Mouse (Mus musculus) liver, adult 2 months (tissue): ENCODE measurements around the gene Cyp4f40. TPM values are rescaled to one million over a fixed set of nuclear protein-coding genes. Genes with fewer than 3 reads are reported as not detected.

Experiments
- DNase-seq: peaks from one replicate; pipeline ENCODE4 v3.0.0-alpha.2; 2011; ENCODE audit warnings: low read depth, low spot score; ENCODE audit errors: extremely low read depth
- H3K27ac ChIP-seq: fragments of 200-500 bp; replicated peaks from 2 replicates; pipeline ENCODE4 v1.5.1; 2012; ENCODE audit warnings: low read depth, mild to moderate bottlenecking, control low read depth, inconsistent platforms, low read length; ENCODE audit not compliant: insufficient read depth
- H3K27me3 ChIP-seq: fragments of 200-500 bp; 2 replicates; pipeline ENCODE4 v1.6.1; 2012; ENCODE audit warnings: mild to moderate bottlenecking, moderate library complexity, low read length, inconsistent platforms; ENCODE audit not compliant: control insufficient read depth, insufficient read depth
- H3K36me3 ChIP-seq: fragments of 200-500 bp; 2 replicates; pipeline ENCODE4 v1.6.1; 2012; ENCODE audit warnings: low read length, inconsistent platforms; ENCODE audit not compliant: control insufficient read depth, insufficient read depth
- H3K4me1 ChIP-seq: fragments of 200-500 bp; 2 replicates; pipeline ENCODE4 v1.6.1; 2011; ENCODE audit warnings: low read length; ENCODE audit not compliant: control insufficient read depth, insufficient read depth
- H3K4me3 ChIP-seq: fragments of 200-500 bp; 2 replicates; pipeline ENCODE4 v1.5.1; 2011; ENCODE audit warnings: low read depth, mild to moderate bottlenecking, control low read depth, low read length, moderate library complexity; ENCODE audit not compliant: insufficient read depth
- H3K79me2 ChIP-seq: fragments of 200-500 bp; 2 replicates; pipeline ENCODE4 v1.6.1; 2012; ENCODE audit warnings: inconsistent platforms, mild to moderate bottlenecking, low read length, moderate library complexity; ENCODE audit not compliant: control insufficient read depth, insufficient read depth
- H3K9ac ChIP-seq: fragments of 200-500 bp; 2 replicates; pipeline ENCODE4 v1.6.1; 2012; ENCODE audit warnings: low read depth, mild to moderate bottlenecking, control low read depth, inconsistent platforms, low read length
- CTCF ChIP-seq: fragments of 200-500 bp; IDR thresholded peaks from 2 replicates; pipeline ENCODE4 v1.5.1; 2011; ENCODE audit warnings: low read depth, low read length, control low read depth
- POLR2A ChIP-seq: fragments of 200-500 bp; IDR thresholded peaks from 2 replicates; pipeline ENCODE4 v1.6.1; 2011; ENCODE audit warnings: low read length, control low read depth; ENCODE audit not compliant: insufficient read depth; ENCODE audit errors: extremely low read depth
- WGBS: fragments of 180-500 bp; shearing (Covaris S2); methylation state at CpG from one replicate; pipeline ENCODE4 v1.1.7; 2018; 5-methylcytosine and 5-hydroxymethylcytosine counted together
- polyA plus RNA-seq: library from polyadenylated mRNA; depleted of rRNA; stranded (reverse); fragments of >200 nt; gene quantifications from 2 replicates; pipeline ENCODE4 v1.2.3, GENCODE M21; 2012
- total RNA-seq: library from RNA; depleted of rRNA; stranded (reverse); fragments of >200 nt; gene quantifications from 2 replicates; pipeline ENCODE4 v1.2.3, GENCODE M21; 2014

Gene Cyp4f40
- total and polyA plus RNA-seq, 2 experiments, result not detected

- Histone ChIP-seq H3K79me2 (no peaks in the 10 kb centered on the region), H3K27me3 (no peaks in the 10 kb centered on the region), H3K27ac (no peak overlapping the region), H3K4me1 (no peaks in the 10 kb centered on the region), H3K4me3 (no peak overlapping the region), H3K36me3 (no peaks in the 10 kb centered on the region), H3K9ac (no peak overlapping the region)
- WGBS, result 93% methylated on average over 4 of the region's 4 CpGs
- no peak for DNase-seq
- TF ChIP-seq CTCF (no peak), POLR2A (no peak)
These were observed 4.8 kb upstream of the Cyp4f40 start for GRCm38 (mm10) chr17:32653860-32654259.

DNA sequence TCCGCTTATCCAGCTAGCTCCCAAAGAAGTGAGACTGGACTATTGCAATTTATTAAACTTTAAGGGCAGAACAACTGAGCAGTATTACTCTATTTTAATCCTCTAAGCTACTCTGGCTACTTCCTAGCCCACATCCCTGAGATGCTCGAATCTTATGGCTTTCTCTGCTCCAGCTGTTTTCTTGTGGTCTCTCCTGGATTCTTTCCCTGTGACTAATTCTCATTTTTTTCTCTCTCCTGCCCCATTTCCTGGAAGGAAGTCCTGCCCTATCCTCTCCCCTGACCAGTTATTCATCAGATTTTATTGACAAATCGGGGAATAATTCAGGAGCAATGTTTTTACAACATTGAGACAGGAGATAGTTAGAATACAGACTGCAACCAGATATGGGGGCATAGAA lies 1.7 kb upstream of the Cyp4f40 start:
- Histone ChIP-seq H3K79me2 (no peaks in the 10 kb centered on the region), H3K36me3 (no peaks in the 10 kb centered on the region), H3K4me1 (no peaks in the 10 kb centered on the region), H3K4me3 (no peak overlapping the region), H3K9ac (no peak overlapping the region), H3K27me3 (no peaks in the 10 kb centered on the region), H3K27ac (no peak overlapping the region)
- no peak for TF ChIP-seq POLR2A
- no peak for TF ChIP-seq CTCF
- 74% methylated on average over 3 of the region's 3 CpGs for WGBS
- DNase-seq, result no peak

DNA sequence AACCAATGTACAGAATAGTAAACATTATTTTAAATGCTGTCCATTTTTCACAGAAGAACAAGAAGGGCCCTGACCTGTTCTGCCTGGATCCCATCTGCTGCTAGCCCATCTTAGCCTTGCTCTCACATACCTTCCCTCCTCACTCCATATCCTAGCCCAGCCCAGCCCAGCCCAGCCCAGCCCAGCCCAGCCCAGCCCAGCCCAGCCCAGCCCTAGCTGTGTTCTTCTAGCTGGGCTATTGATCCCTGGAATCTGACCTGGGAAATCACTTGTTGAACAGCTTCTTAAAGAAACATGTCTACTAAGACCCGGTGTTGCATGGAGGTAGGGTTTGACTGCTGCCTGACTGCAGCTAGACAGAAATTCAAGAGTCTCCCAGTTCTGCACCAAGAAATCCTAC lies 454 bp upstream of the Cyp4f40 start:
- TF ChIP-seq POLR2A (no peak), CTCF (no peak)
- no peaks in the 10 kb centered on the region for H3K4me1 ChIP-seq
- no peak overlapping the region for H3K9ac ChIP-seq
- WGBS, result 79% methylated on average over 1 of the region's 1 CpGs
- no peak for DNase-seq
- no peak overlapping the region for H3K4me3 ChIP-seq
- H3K27me3 ChIP-seq, result no peaks in the 10 kb centered on the region
- no peak overlapping the region for H3K27ac ChIP-seq
- no peaks in the 10 kb centered on the region for H3K36me3 ChIP-seq
- no peaks in the 10 kb centered on the region for H3K79me2 ChIP-seq

GRCm38 (mm10) chr17:32673976-32674375 lies 15.3 kb downstream of the Cyp4f40 start:
- no peak overlapping the region for H3K4me3 ChIP-seq
- H3K79me2 ChIP-seq, result no peaks in the 10 kb centered on the region
- H3K36me3 ChIP-seq, result no peaks in the 10 kb centered on the region
- no peak overlapping the region for H3K9ac ChIP-seq
- TF ChIP-seq POLR2A (no peak), CTCF (no peak)
- DNase-seq, result no peak
- H3K27me3 ChIP-seq, result no peaks in the 10 kb centered on the region
- no peaks in the 10 kb centered on the region for H3K4me1 ChIP-seq
- H3K27ac ChIP-seq, result no peak overlapping the region
- whole genome bisulfite sequencing, result 63% methylated on average over 7 of the region's 7 CpGs

DNA sequence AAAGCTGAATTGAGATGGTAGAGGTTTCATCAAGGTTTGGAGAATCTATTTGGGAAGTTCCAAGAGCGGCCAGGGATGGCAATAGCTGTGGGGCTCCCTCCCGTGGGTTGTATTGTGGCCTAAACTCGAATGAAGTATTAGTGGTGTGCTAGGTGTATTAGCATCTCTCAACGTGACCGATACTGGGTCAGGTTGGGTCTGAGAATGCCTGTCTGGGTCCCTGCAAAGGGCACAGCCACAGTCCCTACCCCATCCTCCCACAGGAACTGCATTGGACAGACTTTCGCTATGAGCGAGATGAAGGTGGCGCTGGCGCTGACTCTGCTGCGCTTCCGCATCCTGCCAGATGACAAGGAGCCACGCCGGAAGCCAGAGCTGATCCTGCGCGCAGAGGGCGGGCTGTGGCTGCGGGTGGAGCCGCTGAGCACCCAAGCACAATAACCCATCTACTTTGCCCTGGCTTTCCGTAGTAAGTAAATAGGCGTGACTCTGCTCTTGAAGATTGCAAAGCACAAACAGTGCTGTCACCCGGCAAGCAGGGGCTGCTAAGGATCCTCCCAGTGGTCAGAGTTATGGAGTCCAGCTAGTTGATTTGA lies 17.4 kb downstream of the Cyp4f40 start:
- Histone ChIP-seq H3K79me2 (no peaks in the 10 kb centered on the region), H3K9ac (no peak overlapping the region), H3K4me3 (no peak overlapping the region), H3K27ac (no peak overlapping the region), H3K27me3 (no peaks in the 10 kb centered on the region), H3K4me1 (no peaks in the 10 kb centered on the region), H3K36me3 (no peaks in the 10 kb centered on the region)
- TF ChIP-seq POLR2A (no peak), CTCF (no peak)
- 53% methylated on average over 21 of the region's 21 CpGs for WGBS
- no peak for DNase-seq

GRCm38 (mm10) chr17:32680404-32680803 lies 21.7 kb downstream of the Cyp4f40 start:
- Histone ChIP-seq H3K4me1 (peaks cover 3% of the 10 kb centered on the region), H3K9ac (no peak overlapping the region), H3K36me3 (no peaks in the 10 kb centered on the region), H3K27ac (no peak overlapping the region), H3K4me3 (no peak overlapping the region), H3K27me3 (no peaks in the 10 kb centered on the region), H3K79me2 (no peaks in the 10 kb centered on the region)
- 7% methylated on average over 2 of the region's 2 CpGs for WGBS
- DNase-seq, result peak; percentile 65
- TF ChIP-seq POLR2A (no peak), CTCF (peak; percentile 50)
